Mouse (Mus musculus) C2C12 (cell line): ENCODE measurements around the gene Tcaf1.

ENCODE experiments used
- CTCF ChIP-seq: IDR thresholded peaks from one replicate; pipeline ENCODE4 v1.5.1; 2011; ENCODE audit not compliant: control insufficient read depth, insufficient read depth, insufficient read length
- USF1 ChIP-seq: IDR thresholded peaks from one replicate; pipeline ENCODE4 v1.6.1; 2011; ENCODE audit warnings: low read depth, mild to moderate bottlenecking, control low read depth, moderate library complexity

- no peak for TF ChIP-seq USF1
- no peak for TF ChIP-seq CTCF
Measured at GRCm38 (mm10) chr6:42661739-42662138, 48.1 kb downstream of the Tcaf1 start.
